Mouse (Mus musculus) left cerebral cortex, adult 8-10 months (tissue): ENCODE results near the gene Gpr27. TPM values are rescaled to one million over a fixed set of nuclear protein-coding genes. Genes with fewer than 3 reads are reported as not detected.

Experiments
- total RNA-seq, 4 experiments: library from RNA; stranded (reverse); gene quantifications; 2 replicates each; pipeline ENCODE4 v1.2.4; 2022

Gpr27 gene
- total RNA-seq, 4 experiments from 2014 or later = 37.6 to 42.5 (median 40.0) TPM

Other genes with a start within 250 kb of the Gpr27 start
- 100 to 1,000 TPM; 143 to 189 (median 162) TPM for gene Foxp1, start 170.0 kb upstream of the Gpr27 start, total RNA-seq
- 10 to 100 TPM; 19.5 to 21.7 (median 21.2) TPM for gene Eif4e3, start 25.9 kb upstream of the Gpr27 start, total RNA-seq
- gene Gm20696, start 25.9 kb upstream of the Gpr27 start, total RNA-seq = 1 to 10 TPM; 7.2 to 9.9 (median 9.3) TPM
- 1 to 10 TPM in 2 of 4 experiments, under 1 TPM in 2; 0.33 to 2.9 (median 0.78) TPM for gene Prok2, start 33.7 kb downstream of the Gpr27 start, total RNA-seq